Mouse (Mus musculus): Measurements from ENCODE around the gene Snn.

- TF ChIP-seq CTCF (IDR thresholded peaks at IDR 0.05; ENCODE audit: control insufficient read depth, insufficient read depth, insufficient replicate concordance, low read depth, low read length) (no peak), POLR2A (IDR thresholded peaks at IDR 0.05; ENCODE audit: control insufficient read depth, low read depth, low read length) (no peak)
Observed at GRCm38 (mm10) chr16:11065431-11065830, 4.7 kb downstream of the Snn start.

Measured in testis, adult 2 months (tissue).